Mouse (Mus musculus): Measurements from ENCODE around the gene Cd248. TPM values are rescaled to one million over a fixed set of nuclear protein-coding genes. Genes with fewer than 3 reads are reported as not detected.
A peak's percentile ranks its signal among the peaks of the same experiment; 100 is the strongest.
"Not testable (repeated sequence)": the region's sequence is repeated elsewhere in the genome, so short reads cannot be mapped to it uniquely, and the experiment has no call there.

The Cd248 gene
- polyA plus RNA-seq, 2 experiments from 2014 or later, result not detected

DNA sequence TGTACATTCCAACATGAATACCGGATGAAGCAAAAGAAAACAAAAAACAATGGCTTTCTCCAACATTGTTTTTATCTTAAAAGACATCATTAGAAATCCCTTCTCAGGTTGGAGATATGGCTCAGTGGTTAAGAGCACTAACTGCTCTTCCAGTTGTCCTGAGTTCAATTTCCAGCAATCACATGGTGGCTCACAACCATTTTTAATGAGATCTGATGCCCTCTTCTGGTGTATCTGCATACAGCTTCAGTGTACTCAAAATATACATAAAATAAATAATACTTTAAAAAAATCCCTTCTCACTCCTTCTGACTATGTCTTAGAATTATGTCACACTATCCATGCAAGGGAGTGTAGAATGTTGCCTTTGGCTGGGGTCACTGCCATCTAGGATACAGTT, 11.4 kb downstream of the Cd248 start:
- no peak for ATAC-seq

DNA sequence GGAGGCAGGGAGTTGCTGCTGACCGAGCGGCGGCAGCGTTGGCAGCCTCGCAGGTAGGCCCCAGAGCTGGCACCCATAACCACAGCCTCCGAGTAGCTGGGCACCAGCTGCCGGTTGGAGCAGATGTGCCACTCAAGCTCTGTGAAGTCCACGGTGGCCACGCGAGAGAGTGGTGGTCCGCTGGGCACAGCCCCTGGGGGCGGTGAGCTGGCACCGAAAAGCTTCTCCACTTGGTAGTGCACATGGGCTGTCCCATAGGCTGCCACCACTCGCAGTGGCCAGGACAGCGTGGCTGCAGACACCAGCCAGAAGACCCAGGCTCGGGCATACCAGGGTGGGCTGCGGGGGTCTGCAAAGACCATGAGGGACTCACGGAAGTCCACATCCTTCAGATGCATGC, 14.1 kb downstream of the Cd248 start:
- ATAC-seq, result no peak

DNA sequence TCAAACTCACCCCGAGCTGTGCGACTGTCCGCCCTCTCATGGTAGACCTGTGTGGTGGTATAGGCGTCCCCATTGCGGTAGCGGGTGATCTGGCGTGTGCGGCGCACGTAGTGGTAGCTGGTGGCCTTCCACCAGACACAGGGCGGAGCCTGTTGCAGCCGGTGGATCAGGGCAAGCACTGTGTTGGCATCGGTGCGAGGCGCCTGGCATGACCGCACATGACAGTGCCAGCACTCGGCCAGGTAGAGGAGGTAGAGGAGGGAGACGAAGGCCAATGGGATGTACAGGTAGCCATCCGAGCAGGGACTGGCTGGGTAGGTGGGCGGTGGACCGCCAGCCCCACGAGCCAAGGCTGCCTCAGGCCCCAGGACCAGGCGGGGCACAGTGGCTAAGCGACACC, 14.7 kb downstream of the Cd248 start:
- ATAC-seq, result no peak

DNA sequence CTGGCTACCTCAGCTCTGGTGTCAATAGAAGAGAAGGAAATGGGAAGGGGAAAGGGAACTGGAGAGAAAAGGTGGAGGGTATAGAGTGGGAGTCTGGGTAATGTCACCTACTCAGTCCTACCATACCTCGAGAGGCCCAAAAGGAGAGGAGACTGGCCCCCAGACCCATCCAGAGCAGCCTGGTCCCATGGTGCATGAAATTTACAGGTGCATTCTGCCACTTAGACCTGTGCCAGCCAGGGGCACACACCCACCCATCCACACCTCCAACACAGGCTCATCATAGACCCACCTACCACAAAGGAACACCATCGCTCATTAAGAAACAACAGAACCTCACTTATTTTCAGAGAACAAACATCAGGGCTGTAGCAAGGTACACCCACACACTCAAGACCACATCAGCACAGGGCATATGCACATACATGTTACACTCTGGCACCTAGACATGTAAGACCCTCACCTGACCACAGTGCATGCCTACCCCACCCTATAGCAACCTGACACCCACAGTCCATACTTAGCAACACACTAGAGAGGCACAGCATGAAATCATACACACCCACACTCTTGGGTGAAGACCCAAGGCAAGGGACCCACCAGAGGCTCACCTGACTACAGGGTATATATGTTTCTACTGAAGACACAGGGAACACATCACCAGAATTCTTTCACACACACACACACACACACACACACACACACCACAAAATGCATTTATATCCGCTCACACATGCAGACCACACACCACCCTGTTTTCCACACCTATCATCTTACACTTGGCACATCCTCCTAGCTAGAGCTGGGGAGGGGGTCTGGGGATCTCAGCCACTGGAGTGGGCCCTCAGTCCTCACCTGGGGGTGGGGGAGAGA, 16.3 kb downstream of the Cd248 start:
- no peak for ATAC-seq

GRCm38 (mm10) chr19:5084834-5085144, 16.9 kb downstream of the Cd248 start:
- ATAC-seq, result no peak

DNA sequence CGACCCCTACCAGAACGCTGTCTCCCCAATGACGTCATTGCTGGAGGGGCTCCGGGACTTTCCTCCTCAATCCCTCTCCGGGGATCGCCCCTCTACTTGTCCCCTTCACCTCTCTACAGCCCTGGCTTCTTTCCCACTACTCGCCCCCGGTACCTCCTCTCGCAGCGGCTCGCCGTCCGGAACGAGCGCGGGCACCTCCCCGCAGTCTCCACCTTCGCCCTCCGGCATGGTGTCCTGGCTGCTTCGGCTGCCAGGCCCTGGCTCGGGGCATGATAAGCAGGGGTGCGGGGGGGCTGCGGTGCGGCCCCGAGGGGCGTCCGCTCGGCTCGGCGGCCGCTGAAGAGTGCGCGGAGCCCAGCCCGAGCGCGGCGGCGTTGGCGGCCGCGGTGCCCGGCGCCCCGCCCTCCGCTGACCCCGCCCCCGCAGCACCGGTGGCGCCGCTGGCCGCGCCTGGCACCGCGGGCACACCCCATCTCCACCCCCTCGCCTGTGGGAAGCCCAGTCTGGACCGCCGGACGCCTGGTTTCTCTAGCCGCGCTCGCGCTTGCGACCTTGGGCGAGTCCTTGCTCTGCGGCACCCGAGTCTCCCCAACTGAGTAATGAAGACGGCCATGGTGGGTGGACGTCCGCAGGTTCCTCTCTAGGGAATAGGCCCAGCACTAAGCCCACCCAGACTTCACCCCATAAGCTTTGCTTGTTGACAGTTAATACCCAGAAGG, 17.4 kb downstream of the Cd248 start, which contains the start of gene Tmem151a:
Gene Tmem151a, minus strand, starts transcription at position 387 of the 719 bp plus-strand sequence.
- no peak for ATAC-seq

DNA sequence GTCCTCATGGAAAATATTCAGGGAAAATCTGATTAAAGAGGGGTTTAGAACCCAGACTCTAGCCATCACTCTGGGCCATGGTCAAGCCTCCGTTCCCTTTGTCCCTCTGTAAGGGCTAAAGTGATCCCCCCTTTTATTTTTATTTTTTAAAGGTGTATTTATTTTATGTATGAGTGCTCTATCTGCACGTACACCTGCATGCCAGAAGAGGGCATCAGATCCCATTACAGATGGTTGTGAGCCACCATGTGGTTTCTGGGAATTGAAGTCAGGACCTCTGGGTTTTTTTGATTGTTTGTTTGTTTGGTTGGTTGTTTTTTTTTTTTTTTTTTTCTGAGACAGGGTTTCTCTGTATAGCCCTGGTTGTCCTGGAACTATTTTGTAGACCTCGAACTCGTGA, 18.7 kb downstream of the Cd248 start:
- ATAC-seq, result not testable (repeated sequence)

- peak; percentile 93 for ATAC-seq
Observed at GRCm38 (mm10) chr19:5087884-5088728, 20.2 kb downstream of the Cd248 start, which contains the start of gene Yif1a. Gene Yif1a, plus strand, starts transcription at chr19:5088538.

DNA sequence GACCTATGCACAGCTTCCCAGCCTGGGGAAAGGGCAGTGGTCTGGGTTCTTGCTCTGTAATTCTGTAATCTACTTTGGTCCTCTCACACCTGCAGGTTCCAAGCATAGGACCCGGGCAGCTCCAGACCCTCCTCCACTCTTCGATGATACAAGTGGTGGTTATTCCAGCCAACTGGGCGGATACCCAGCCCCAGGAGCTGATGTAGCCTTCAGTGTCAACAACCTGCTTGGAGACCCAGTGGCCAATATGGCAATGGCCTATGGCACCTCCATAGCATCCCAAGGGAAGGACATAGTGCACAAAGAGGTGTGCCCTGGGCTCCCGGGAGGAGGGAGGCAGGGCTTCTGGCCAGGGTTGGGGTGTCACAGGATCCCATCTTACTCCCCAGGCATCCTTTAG, 21.4 kb downstream of the Cd248 start:
- no peak for ATAC-seq

DNA sequence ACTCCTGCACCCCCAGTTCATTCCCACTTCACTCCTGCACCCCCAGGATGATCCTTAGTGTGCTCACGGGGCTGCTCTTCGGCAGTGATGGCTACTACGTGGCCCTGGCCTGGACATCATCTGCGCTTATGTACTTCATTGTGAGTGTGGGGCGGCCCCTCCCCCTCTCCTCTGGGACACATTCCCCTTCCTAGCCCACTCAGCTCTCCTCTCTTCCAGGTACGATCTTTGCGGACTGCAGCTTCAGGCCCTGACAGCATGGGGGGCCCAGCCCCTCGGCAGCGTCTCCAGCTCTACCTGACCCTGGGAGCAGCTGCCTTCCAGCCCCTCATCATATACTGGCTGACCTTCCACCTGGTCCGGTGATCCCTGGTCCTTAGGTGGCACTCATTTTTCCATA, 24.2 kb downstream of the Cd248 start:
- ATAC-seq, result no peak

GRCm38 (mm10) chr19:5093481-5094242, 25.8 kb downstream of the Cd248 start:
- no peak for ATAC-seq

DNA sequence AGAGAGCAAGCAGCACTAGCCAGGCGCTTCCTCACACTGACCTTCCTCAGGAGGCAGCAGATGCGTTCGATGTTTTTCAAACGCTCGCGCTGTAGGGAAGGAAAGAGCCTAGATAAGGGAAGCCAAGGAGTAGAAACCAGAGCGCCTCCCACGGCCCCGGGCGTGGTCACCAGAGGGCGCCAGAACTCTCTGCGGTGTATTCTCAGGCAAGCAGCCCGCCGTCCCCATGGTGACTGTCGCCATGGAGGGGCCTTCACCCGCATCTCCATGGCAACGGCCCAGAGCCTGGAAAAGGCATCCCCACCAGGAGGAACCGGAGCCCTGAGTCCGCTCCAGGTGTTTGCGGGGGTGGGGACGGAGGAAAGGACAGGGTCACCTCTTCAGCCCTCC, 26.4 kb downstream of the Cd248 start:
- peak; percentile 73 for ATAC-seq

DNA sequence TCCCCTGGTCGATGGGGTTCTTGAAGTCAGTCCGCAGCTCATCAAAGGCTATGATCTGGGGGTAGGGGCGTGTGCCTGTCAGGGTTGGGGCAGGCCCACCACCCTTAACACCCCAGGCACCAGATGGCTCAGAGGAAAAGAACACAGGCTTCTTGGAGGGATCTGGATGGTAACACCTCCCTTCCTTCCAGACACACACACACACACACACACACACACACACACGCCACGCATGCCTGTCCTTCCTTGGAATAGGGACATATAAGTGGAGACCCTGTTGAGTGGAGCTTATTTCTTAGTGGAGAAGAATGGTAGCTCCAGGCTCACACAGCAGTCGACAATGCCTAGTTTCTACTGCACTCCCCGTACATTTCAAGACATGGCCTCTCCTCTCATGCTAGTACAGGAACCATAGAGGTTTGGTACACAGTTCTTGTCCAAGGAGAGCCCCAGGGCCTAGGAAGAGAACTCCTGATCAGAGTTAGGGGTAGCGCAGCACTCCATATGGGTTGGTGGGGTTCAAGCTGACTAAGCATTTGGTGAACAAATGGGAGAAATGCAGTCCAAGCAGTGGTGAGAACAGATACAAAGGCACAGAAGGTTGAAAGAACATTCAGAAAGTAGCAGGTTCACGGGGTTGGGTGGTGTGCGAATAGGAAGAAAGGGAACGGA, 27.0 kb downstream of the Cd248 start:
- no peak for ATAC-seq

GRCm38 (mm10) chr19:5095887-5096474, 28.1 kb downstream of the Cd248 start:
- ATAC-seq, result no peak

- no peak for ATAC-seq
Observed at GRCm38 (mm10) chr19:5097521-5098362, 29.9 kb downstream of the Cd248 start.

DNA sequence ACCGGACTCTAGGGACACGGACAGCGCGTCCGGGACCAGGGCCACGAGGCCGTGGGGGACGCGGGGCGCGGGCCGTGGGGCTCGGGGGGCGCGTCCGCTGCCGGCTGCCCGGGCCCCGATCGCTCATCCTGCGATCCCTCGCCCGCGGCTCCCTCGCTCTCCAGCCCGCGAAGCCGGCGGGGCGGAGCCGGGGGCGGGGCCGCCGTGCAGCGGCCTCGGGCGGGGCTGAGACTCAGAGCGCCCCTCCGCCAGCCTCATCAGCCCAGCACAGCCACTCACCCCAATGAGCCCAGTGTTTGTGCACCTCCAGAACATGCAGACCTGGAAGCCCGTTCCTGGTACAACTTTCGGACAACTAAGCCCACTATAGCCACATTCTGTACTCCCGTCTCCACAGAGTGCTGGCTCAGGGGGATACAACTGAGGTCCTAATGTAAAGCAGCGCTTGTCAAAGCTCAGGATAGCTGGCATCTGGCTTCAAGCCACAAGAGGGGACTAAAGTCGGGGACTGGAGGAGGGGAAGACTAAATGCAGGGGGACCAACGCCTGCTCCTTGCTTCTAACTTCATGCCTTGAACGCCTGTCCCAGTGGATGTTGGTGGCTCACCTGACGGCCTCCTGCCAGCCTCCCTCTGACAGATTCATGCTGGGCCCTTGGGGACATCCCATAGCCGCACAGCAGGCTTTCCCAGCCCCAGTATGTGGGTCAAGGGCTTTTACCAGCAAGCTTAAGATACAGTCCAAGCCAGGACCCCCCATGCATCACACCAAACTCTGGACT, 30.7 kb downstream of the Cd248 start, which contains the start of gene Cnih2:
Gene Cnih2, minus strand, starts transcription at position 159 of the 781 bp plus-strand sequence.
- peak; percentile 63 for ATAC-seq

DNA sequence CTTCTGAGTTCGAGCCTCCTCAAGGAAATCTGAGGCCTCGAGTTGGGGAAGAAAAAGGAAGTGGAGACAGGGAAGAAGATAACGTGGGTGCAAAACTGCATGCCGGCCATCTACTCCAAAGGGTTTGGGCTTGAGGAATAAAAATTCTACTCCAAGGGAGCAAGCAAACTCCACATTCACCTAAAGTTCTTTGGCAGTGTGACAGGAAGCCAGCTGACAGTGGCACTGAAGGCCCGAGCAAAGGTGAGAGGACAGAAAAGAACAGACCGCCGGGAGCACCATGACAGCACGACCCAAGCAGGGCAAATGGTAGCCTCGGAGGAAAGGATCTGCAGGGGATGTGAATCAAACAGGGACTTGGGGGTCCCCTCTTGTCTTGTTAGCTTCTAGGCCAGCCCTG, 38.2 kb downstream of the Cd248 start:
- no peak for ATAC-seq

- peak; percentile 99 for ATAC-seq
Observed at GRCm38 (mm10) chr19:5106731-5107191, 38.9 kb downstream of the Cd248 start, which contains the start of gene Rab1b. Gene Rab1b, minus strand, starts transcription at chr19:5107072.

Measured in CD4-positive, CD25-positive, alpha-beta regulatory T cell, adult 4 months (primary cell).